Mouse (Mus musculus): ENCODE measurements around the gene Rnf40.

The Rnf40 gene

DNA sequence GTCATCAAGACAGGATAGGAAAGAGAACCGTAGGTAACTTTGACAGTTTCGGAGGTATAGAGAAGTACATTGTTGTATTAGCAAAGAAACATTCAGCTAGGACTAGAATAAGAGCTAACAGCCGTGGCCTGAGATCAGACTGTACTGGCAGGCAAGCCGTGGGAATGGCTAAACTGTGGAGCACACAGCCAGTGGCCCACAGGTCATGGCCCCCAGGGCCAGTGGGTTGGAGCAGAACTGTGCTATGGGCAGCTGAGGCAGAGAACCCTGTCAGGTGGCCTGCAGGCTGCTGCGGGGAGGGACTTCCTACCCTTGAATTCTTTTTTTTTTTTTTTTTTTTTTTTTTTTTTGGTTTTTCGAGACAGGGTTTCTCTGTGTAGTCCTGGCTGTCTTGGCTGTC lies 60.6 kb downstream of the Rnf40 start:
- DNase-seq (ENCODE audit: low spot score), result no peak

DNA sequence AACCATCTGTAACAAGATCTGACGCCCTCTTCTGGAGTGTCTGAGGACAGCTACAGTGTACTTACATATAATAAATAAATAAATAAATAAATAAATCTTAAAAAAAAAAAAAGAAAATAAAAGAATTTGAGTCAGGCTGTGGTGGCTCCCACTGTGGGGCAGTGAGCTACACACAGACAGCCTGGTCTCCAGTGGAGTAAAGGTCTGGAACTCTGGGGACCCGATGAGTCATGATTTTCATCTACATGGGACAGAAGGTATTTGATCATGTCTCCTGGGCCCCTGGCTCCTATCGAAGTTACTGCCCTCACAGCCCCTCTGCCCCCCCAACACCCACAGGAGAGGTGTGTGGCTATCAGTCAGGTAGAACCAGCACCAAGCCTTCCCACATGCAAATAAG lies 63.1 kb downstream of the Rnf40 start:
- no peak for DNase-seq (ENCODE audit: low spot score)

DNA sequence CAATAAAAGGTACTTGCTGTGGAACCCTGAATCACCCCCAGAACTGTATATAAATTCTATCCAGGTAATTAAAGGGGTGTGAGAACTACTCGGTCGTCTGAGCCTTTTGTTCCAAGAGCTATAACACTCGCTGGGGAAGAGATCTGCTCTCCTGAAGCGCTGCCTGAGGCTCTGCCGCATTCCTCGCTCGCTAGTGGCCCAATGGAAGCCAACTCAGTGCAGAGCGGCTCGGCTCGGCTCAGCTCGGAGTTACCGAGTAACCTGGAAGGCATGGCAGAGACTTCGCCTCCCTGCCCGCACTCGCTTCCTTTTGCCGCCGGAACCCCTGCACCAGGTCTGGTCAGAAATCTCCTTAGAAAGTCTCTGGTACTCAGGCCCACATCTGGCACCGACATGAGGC lies 63.5 kb downstream of the Rnf40 start:
- no peak for DNase-seq (ENCODE audit: low spot score)

DNA sequence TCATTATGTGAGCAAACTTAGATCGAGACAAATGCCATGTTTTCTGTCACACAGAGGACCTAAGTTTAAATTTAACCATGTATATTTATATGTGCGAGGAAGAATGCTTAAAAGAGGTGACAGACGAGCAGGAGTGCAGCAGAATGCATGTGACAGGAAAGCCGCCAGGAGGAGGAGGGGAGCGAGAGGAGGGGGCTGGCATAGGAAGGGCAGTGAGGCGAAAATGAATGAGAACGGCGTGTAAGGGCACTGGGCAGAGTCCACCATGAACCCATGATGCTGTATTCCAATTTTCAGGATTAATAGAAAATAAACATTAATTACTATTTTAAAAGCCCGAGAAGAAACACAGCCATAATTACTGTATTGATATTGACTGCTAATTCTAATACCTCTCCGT lies 65.8 kb downstream of the Rnf40 start:
- DNase-seq (ENCODE audit: low spot score), result no peak
